Mouse (Mus musculus) liver, embryonic 16.5 days (tissue): ENCODE data around the gene Mfsd6. TPM values are rescaled to one million over a fixed set of nuclear protein-coding genes. Genes with fewer than 3 reads are reported as not detected.
A peak's percentile ranks its signal among the peaks of the same experiment; 100 is the strongest.

Experiments
- ATAC-seq: fragments of 200-750 bp; cut with Nextera tagmentation; 2 replicates; pipeline ENCODE4 v1.8.0; 2017; ENCODE audit warnings: low read depth, mild to moderate bottlenecking, moderate number of reproducible peaks, moderate library complexity
- H3K27ac ChIP-seq: fragments of 300-500 bp; sonication (generic); 2 replicates; pipeline ENCODE4 v1.5.1; 2014; ENCODE audit warnings: mild to moderate bottlenecking, low read length
- H3K27me3 ChIP-seq: fragments of 300-500 bp; sonication (generic); 2 replicates; pipeline ENCODE4 v1.6.1; 2014; ENCODE audit warnings: low read depth, low read length, mixed read lengths; ENCODE audit not compliant: control insufficient read depth, insufficient read depth
- H3K36me3 ChIP-seq: fragments of 300-500 bp; sonication (generic); 2 replicates; pipeline ENCODE4 v1.6.1; 2014; ENCODE audit warnings: mild to moderate bottlenecking; ENCODE audit not compliant: control insufficient read depth, insufficient read depth
- H3K4me1 ChIP-seq: fragments of 300-500 bp; sonication (generic); 2 replicates; pipeline ENCODE4 v1.6.1; 2014; ENCODE audit warnings: low read depth, low read length, mixed read lengths; ENCODE audit not compliant: control insufficient read depth
- H3K4me2 ChIP-seq: fragments of 300-500 bp; sonication (generic); 2 replicates; pipeline ENCODE4 v1.6.1; 2014; ENCODE audit warnings: low read depth, low read length, mixed read lengths
- H3K4me3 ChIP-seq: fragments of 300-500 bp; sonication (generic); 2 replicates; pipeline ENCODE4 v1.5.1; 2014; ENCODE audit warnings: low read depth, mild to moderate bottlenecking, low read length
- H3K9ac ChIP-seq: fragments of 300-500 bp; sonication (generic); 2 replicates; pipeline ENCODE4 v1.6.1; 2014; ENCODE audit warnings: low read depth, low read length
- H3K9me3 ChIP-seq: fragments of 300-500 bp; sonication (generic); replicated peaks from 2 replicates; pipeline ENCODE4 v1.6.1; 2016; ENCODE audit warnings: low read length; ENCODE audit not compliant: control insufficient read depth
- WGBS: fragments of 180-500 bp; shearing (Covaris S2); extraction: QIAGEN DNeasy Blood & Tissue Kit; methylation state at CpG from one replicate; pipeline ENCODE4 v1.1.7; 2014; ENCODE audit not compliant: insufficient replicate concordance; 5-methylcytosine and 5-hydroxymethylcytosine counted together
- polyA plus RNA-seq: library from polyadenylated mRNA; unstranded; fragments of >200 nt; fragmentation: Nextera tagmentation; extraction: Ambion mirVana; gene quantifications from 2 replicates; pipeline ENCODE4 v1.2.1, GENCODE M21; 2015

Mfsd6 gene
- polyA plus RNA-seq, 1 experiment from 2014 or later = 0.61 TPM

- H3K27me3 ChIP-seq = no peaks in the 10 kb centered on the region
- no peak overlapping the region for H3K9ac ChIP-seq
- 0 out of 2 replicates have a peak overlapping the region, but pooled peaks have one; percentile 9 for H3K27ac ChIP-seq
- no peaks in the 10 kb centered on the region; the same call in 1 of the 2 replicates for H3K4me1 ChIP-seq
- H3K36me3 ChIP-seq = no peaks in the 10 kb centered on the region
- H3K4me2 ChIP-seq = no peak overlapping the region
- WGBS = 24% methylated on average over 4 of the region's 4 CpGs
- no peak overlapping the region for H3K4me3 ChIP-seq
- ATAC-seq = 0 out of 2 replicates have a peak, but pooled peaks have one; percentile 11
- H3K9me3 ChIP-seq = no peaks in the 10 kb centered on the region
Measured at GRCm38 (mm10) chr1:52655153-52655552, 72.1 kb downstream of the Mfsd6 start.

GRCm38 (mm10) chr1:52653366-52653765 lies 73.9 kb downstream of the Mfsd6 start:
- no peak overlapping the region for H3K4me2 ChIP-seq
- no peaks in the 10 kb centered on the region; the same call in 1 of the 2 replicates for H3K4me1 ChIP-seq
- no peak overlapping the region for H3K4me3 ChIP-seq
- H3K9me3 ChIP-seq = no peaks in the 10 kb centered on the region
- no peak overlapping the region for H3K27ac ChIP-seq
- no peak overlapping the region for H3K9ac ChIP-seq
- H3K36me3 ChIP-seq = no peaks in the 10 kb centered on the region
- 45% methylated on average over 1 of the region's 1 CpGs for WGBS
- no peak for ATAC-seq
- no peaks in the 10 kb centered on the region for H3K27me3 ChIP-seq

- Histone ChIP-seq H3K27ac (no peak overlapping the region), H3K4me3 (no peak overlapping the region), H3K27me3 (no peaks in the 10 kb centered on the region), H3K4me2 (no peak overlapping the region), H3K36me3 (no peaks in the 10 kb centered on the region), H3K9me3 (no peaks in the 10 kb centered on the region), H3K4me1 (no peaks in the 10 kb centered on the region; the same call in 1 of the 2 replicates), H3K9ac (no peak overlapping the region)
- 62% methylated on average over 3 of the region's 3 CpGs for WGBS
- no peak for ATAC-seq
Measured at GRCm38 (mm10) chr1:52652601-52653253, 74.5 kb downstream of the Mfsd6 start.

- Histone ChIP-seq H3K36me3 (no peaks in the 10 kb centered on the region), H3K27ac (no peak overlapping the region), H3K27me3 (no peaks in the 10 kb centered on the region), H3K9ac (no peak overlapping the region), H3K9me3 (no peaks in the 10 kb centered on the region), H3K4me3 (no peak overlapping the region), H3K4me1 (no peaks in the 10 kb centered on the region; the same call in 1 of the 2 replicates), H3K4me2 (no peak overlapping the region)
- ATAC-seq = no peak
- WGBS = 61% methylated on average over 5 of the region's 5 CpGs
Measured at GRCm38 (mm10) chr1:52650066-52650465, 77.2 kb downstream of the Mfsd6 start.

- no peaks in the 10 kb centered on the region; the same call in 1 of the 2 replicates for H3K4me1 ChIP-seq
- no peak overlapping the region for H3K4me2 ChIP-seq
- no peak overlapping the region for H3K4me3 ChIP-seq
- H3K36me3 ChIP-seq = no peaks in the 10 kb centered on the region
- H3K9me3 ChIP-seq = no peaks in the 10 kb centered on the region
- H3K27me3 ChIP-seq = no peaks in the 10 kb centered on the region
- H3K9ac ChIP-seq = no peak overlapping the region
- ATAC-seq = no peak
- whole genome bisulfite sequencing = 59% methylated on average over 11 of the region's 11 CpGs
- no peak overlapping the region for H3K27ac ChIP-seq
Measured at GRCm38 (mm10) chr1:52648153-52649027, 78.9 kb downstream of the Mfsd6 start.

- no peak for ATAC-seq
- Histone ChIP-seq H3K4me2 (no peak overlapping the region), H3K9me3 (no peaks in the 10 kb centered on the region), H3K4me1 (no peaks in the 10 kb centered on the region), H3K27ac (no peak overlapping the region), H3K4me3 (no peak overlapping the region), H3K27me3 (no peaks in the 10 kb centered on the region), H3K36me3 (no peaks in the 10 kb centered on the region), H3K9ac (no peak overlapping the region)
- WGBS = 58% methylated on average over 4 of the region's 4 CpGs
Measured at GRCm38 (mm10) chr1:52640736-52641135, 86.5 kb downstream of the Mfsd6 start.

GRCm38 (mm10) chr1:52640266-52640665 lies 87.0 kb downstream of the Mfsd6 start:
- Histone ChIP-seq H3K27ac (no peak overlapping the region), H3K4me2 (no peak overlapping the region), H3K9ac (no peak overlapping the region), H3K4me3 (no peak overlapping the region), H3K36me3 (no peaks in the 10 kb centered on the region), H3K9me3 (no peaks in the 10 kb centered on the region), H3K27me3 (no peaks in the 10 kb centered on the region), H3K4me1 (no peaks in the 10 kb centered on the region)
- ATAC-seq = no peak
- 59% methylated on average over 6 of the region's 6 CpGs for WGBS

- no peaks in the 10 kb centered on the region for H3K9me3 ChIP-seq
- no peak overlapping the region for H3K9ac ChIP-seq
- H3K4me3 ChIP-seq = no peak overlapping the region
- no peaks in the 10 kb centered on the region for H3K36me3 ChIP-seq
- H3K27me3 ChIP-seq = no peaks in the 10 kb centered on the region
- H3K4me2 ChIP-seq = no peak overlapping the region
- WGBS = 75% methylated on average over 7 of the region's 7 CpGs
- no peak for ATAC-seq
- no peaks in the 10 kb centered on the region for H3K4me1 ChIP-seq
- no peak overlapping the region for H3K27ac ChIP-seq
Measured at GRCm38 (mm10) chr1:52639090-52639489, 88.2 kb downstream of the Mfsd6 start.

- H3K27me3 ChIP-seq = no peaks in the 10 kb centered on the region
- no peak for ATAC-seq
- H3K4me3 ChIP-seq = no peak overlapping the region
- H3K4me1 ChIP-seq = no peaks in the 10 kb centered on the region
- H3K27ac ChIP-seq = no peak overlapping the region
- H3K9me3 ChIP-seq = no peaks in the 10 kb centered on the region
- WGBS = 82% methylated on average over 2 of the region's 2 CpGs
- H3K9ac ChIP-seq = no peak overlapping the region
- no peak overlapping the region for H3K4me2 ChIP-seq
- no peaks in the 10 kb centered on the region for H3K36me3 ChIP-seq
Measured at GRCm38 (mm10) chr1:52638101-52638500, 89.2 kb downstream of the Mfsd6 start.
